Mouse (Mus musculus) MEL (cell line): Measurements from ENCODE around the gene Fbln2. TPM values are rescaled to one million over a fixed set of nuclear protein-coding genes. Genes with fewer than 3 reads are reported as not detected.

Experiments
- DNase-seq: peaks from one replicate; pipeline ENCODE4 v3.0.0; 2011; ENCODE audit warnings: low read depth, low spot score
- H3K27ac ChIP-seq: 2 replicates; pipeline ENCODE4 v1.5.1; 2012; ENCODE audit warnings: low read depth, mild to moderate bottlenecking, control low read depth, low read length, moderate library complexity; ENCODE audit not compliant: control insufficient read depth
- H3K27me3 ChIP-seq, 2 experiments: fragments of 150-350 bp in 1 of 2; sonication (generic) in 1 of 2; 2 replicates each; pipeline ENCODE4 v1.6.1; 2012; ENCODE audit warnings: low read length in 2 of 2, mild to moderate bottlenecking in 2 of 2, improper control_type of control experiment in 1 of 2, moderate library complexity in 1 of 2; ENCODE audit not compliant: insufficient read depth in 2 of 2, control insufficient read depth in 1 of 2
- H3K36me3 ChIP-seq, 2 experiments: 2 replicates each; pipeline ENCODE4 v1.6.1; 2012 to 2014; ENCODE audit warnings: low read length in 2 of 2, improper control_type of control experiment in 1 of 2, inconsistent platforms in 1 of 2, mild to moderate bottlenecking in 1 of 2; ENCODE audit not compliant: insufficient read depth in 2 of 2, control insufficient read depth in 1 of 2
- H3K4me1 ChIP-seq, 2 experiments: fragments of 150-350 bp in 1 of 2; sonication (generic) in 1 of 2; 2 replicates each; pipeline ENCODE4 v1.6.1; 2012; ENCODE audit warnings: low read length in 2 of 2, improper control_type of control experiment in 1 of 2, mild to moderate bottlenecking in 1 of 2; ENCODE audit not compliant: insufficient read depth in 2 of 2, control insufficient read depth in 1 of 2
- H3K4me3 ChIP-seq, 2 experiments: fragments of 150-350 bp in 1 of 2; sonication (generic) in 1 of 2; 2 replicates each; pipeline ENCODE4 v1.5.1; 2012; ENCODE audit warnings: low read depth in 2 of 2, low read length in 2 of 2, mild to moderate bottlenecking in 2 of 2, moderate library complexity in 2 of 2, control low read depth in 1 of 2, improper control_type of control experiment in 1 of 2; ENCODE audit not compliant: control insufficient read depth in 1 of 2, insufficient read depth in 1 of 2
- H3K79me2 ChIP-seq: 2 replicates; pipeline ENCODE4 v1.6.1; 2012; ENCODE audit warnings: mild to moderate bottlenecking, low read length, moderate library complexity; ENCODE audit not compliant: control insufficient read depth, poor library complexity, insufficient read depth
- H3K9ac ChIP-seq: 2 replicates; pipeline ENCODE4 v1.6.1; 2012; ENCODE audit warnings: low read depth, mild to moderate bottlenecking, control low read depth, low read length, moderate library complexity; ENCODE audit not compliant: control insufficient read depth, poor library complexity, severe bottlenecking
- H3K9me3 ChIP-seq: fragments of 150-350 bp; sonication (generic); replicated peaks from 2 replicates; pipeline ENCODE4 v1.6.1; 2012; ENCODE audit warnings: mild to moderate bottlenecking, low read length, improper control_type of control experiment, moderate library complexity; ENCODE audit not compliant: insufficient read depth
- BHLHE40 ChIP-seq: IDR thresholded peaks from 2 replicates; pipeline ENCODE4 v1.6.1; 2012; ENCODE audit warnings: low read depth, mild to moderate bottlenecking, inconsistent platforms, low read length, improper control_type of control experiment, borderline replicate concordance
- CHD1 ChIP-seq: IDR thresholded peaks from 2 replicates; pipeline ENCODE4 v1.6.1; 2012; ENCODE audit warnings: low read depth, mild to moderate bottlenecking, inconsistent platforms, low read length, improper control_type of control experiment
- CHD2 ChIP-seq: IDR thresholded peaks from 2 replicates; pipeline ENCODE4 v1.6.1; 2011; ENCODE audit warnings: low read length, improper control_type of control experiment
- ELF1 ChIP-seq: IDR thresholded peaks from 2 replicates; pipeline ENCODE4 v1.6.1; 2014; ENCODE audit warnings: low read depth, mild to moderate bottlenecking, inconsistent platforms, low read length, improper control_type of control experiment, moderate library complexity
- ETS1 ChIP-seq: IDR thresholded peaks from 2 replicates; pipeline ENCODE4 v1.6.1; 2012; ENCODE audit warnings: low read depth, mild to moderate bottlenecking, inconsistent platforms, low read length, improper control_type of control experiment, moderate library complexity
- GABPA ChIP-seq: IDR thresholded peaks from 2 replicates; pipeline ENCODE4 v1.6.1; 2012; ENCODE audit warnings: low read depth, mild to moderate bottlenecking, inconsistent platforms, low read length, improper control_type of control experiment, moderate library complexity
- HCFC1 ChIP-seq: IDR thresholded peaks from 2 replicates; pipeline ENCODE4 v1.6.1; 2012; ENCODE audit warnings: low read depth, mild to moderate bottlenecking, inconsistent platforms, low read length, improper control_type of control experiment, moderate library complexity
- JUND ChIP-seq: IDR thresholded peaks from 2 replicates; pipeline ENCODE4 v1.6.1; 2011; ENCODE audit warnings: low read depth, mild to moderate bottlenecking, improper control_type of control experiment, low read length
- MEF2A ChIP-seq: IDR thresholded peaks from 2 replicates; pipeline ENCODE4 v1.6.1; 2014; ENCODE audit warnings: low read depth, mild to moderate bottlenecking, inconsistent platforms, low read length, improper control_type of control experiment; ENCODE audit not compliant: poor library complexity, insufficient replicate concordance, severe bottlenecking; ENCODE audit errors: extremely low read depth
- MXI1 ChIP-seq: IDR thresholded peaks from 2 replicates; pipeline ENCODE4 v1.6.1; 2011; ENCODE audit warnings: mild to moderate bottlenecking, low read depth, low read length, improper control_type of control experiment
- NELFE ChIP-seq: IDR thresholded peaks from 2 replicates; pipeline ENCODE4 v1.6.1; 2011; ENCODE audit warnings: low read depth, low read length, improper control_type of control experiment
- NRF1 ChIP-seq: IDR thresholded peaks from 2 replicates; pipeline ENCODE4 v1.6.1; 2014; ENCODE audit warnings: low read depth, mild to moderate bottlenecking, inconsistent platforms, low read length, improper control_type of control experiment, moderate library complexity; ENCODE audit not compliant: poor library complexity, insufficient read depth, severe bottlenecking
- POLR2A ChIP-seq, 2 experiments: IDR thresholded peaks; 2 replicates each; pipeline ENCODE4 v1.6.1; 2011 to 2012; ENCODE audit warnings: low read length in 2 of 2, mild to moderate bottlenecking in 2 of 2, control low read depth in 1 of 2, improper control_type of control experiment in 1 of 2, low read depth in 1 of 2, moderate library complexity in 1 of 2; ENCODE audit not compliant: control insufficient read depth in 1 of 2, insufficient read depth in 1 of 2, poor library complexity in 1 of 2
- POLR2AphosphoS2 ChIP-seq: IDR thresholded peaks from 2 replicates; pipeline ENCODE4 v1.6.1; 2011; ENCODE audit warnings: low read length, improper control_type of control experiment
- POLR2AphosphoS5 ChIP-seq: IDR thresholded peaks from 2 replicates; pipeline ENCODE4 v1.6.1; 2012; ENCODE audit warnings: low read depth, borderline replicate concordance, mild to moderate bottlenecking, inconsistent platforms, low read length, moderate library complexity, mixed read lengths
- TCF12 ChIP-seq: IDR thresholded peaks from 2 replicates; pipeline ENCODE4 v1.6.1; 2014; ENCODE audit warnings: low read depth, mild to moderate bottlenecking, inconsistent platforms, low read length, improper control_type of control experiment, moderate library complexity
- UBTF ChIP-seq: IDR thresholded peaks from 2 replicates; pipeline ENCODE4 v1.6.1; 2012; ENCODE audit warnings: low read depth, mild to moderate bottlenecking, inconsistent platforms, low read length, improper control_type of control experiment, moderate library complexity, borderline replicate concordance; ENCODE audit not compliant: insufficient read depth
- ZMIZ1 ChIP-seq: IDR thresholded peaks from 2 replicates; pipeline ENCODE4 v1.6.1; 2012; ENCODE audit warnings: low read depth, mild to moderate bottlenecking, inconsistent platforms, low read length, improper control_type of control experiment, moderate library complexity
- ZNF384 ChIP-seq: IDR thresholded peaks from 2 replicates; pipeline ENCODE4 v1.6.1; 2012; ENCODE audit warnings: low read depth, mild to moderate bottlenecking, inconsistent platforms, low read length, improper control_type of control experiment
- polyA plus RNA-seq, 2 experiments: library from polyadenylated mRNA; stranded (reverse) in 1 of 2; unstranded in 1 of 2; fragments of >175 nt in 1 of 2; fragments of >200 nt in 1 of 2; gene quantifications; 2 replicates each; pipeline versions ENCODE4 v1.2.1 to v1.2.4; 2012; ENCODE audit warnings: low replicate concordance in 2 of 2, low read depth in 1 of 2; ENCODE audit not compliant: insufficient read length in 2 of 2, insufficient read depth in 1 of 2, missing spikeins in 1 of 2
- total RNA-seq: library from RNA; depleted of rRNA; stranded (reverse); fragments of 300-350 nt; gene quantifications from 2 replicates; pipeline ENCODE4 v1.2.3, GENCODE M21; 2012

The Fbln2 gene
- total and polyA plus RNA-seq, 3 experiments = 1.9 to 2.3 TPM; not detected in 1

- Histone ChIP-seq H3K79me2 (no peaks in the 10 kb centered on the region), H3K9ac (no peak overlapping the region), H3K4me3 (no peak overlapping the region), H3K36me3 (no peaks in the 10 kb centered on the region), H3K27ac (no peak overlapping the region), H3K9me3 (no peaks in the 10 kb centered on the region), H3K27me3 (peaks cover 0 to 6% of the 10 kb centered on the region in 2 experiments; a peak in 3 of 4 replicates), H3K4me1 (no peaks in the 10 kb centered on the region)
- DNase-seq = no peak
- no peak for TF ChIP-seq NRF1
- no peak for TF ChIP-seq UBTF
- TF ChIP-seq POLR2AphosphoS5 = no peak
- TF ChIP-seq CHD2 = no peak
- TF ChIP-seq JUND = no peak
- no peak for TF ChIP-seq POLR2AphosphoS2
These were observed 6.2 kb downstream of the Fbln2 start for GRCm38 (mm10) chr6:91218445-91218844.

- Histone ChIP-seq H3K4me3 (no peak overlapping the region), H3K4me1 (no peaks in the 10 kb centered on the region), H3K27me3 (peaks cover 0 to 6% of the 10 kb centered on the region in 2 experiments; a peak in 3 of 4 replicates), H3K9me3 (no peaks in the 10 kb centered on the region), H3K27ac (no peak overlapping the region), H3K9ac (no peak overlapping the region), H3K79me2 (no peaks in the 10 kb centered on the region), H3K36me3 (no peaks in the 10 kb centered on the region)
- no peak for TF ChIP-seq ZMIZ1
- no peak for DNase-seq
These were observed 6.6 kb downstream of the Fbln2 start for GRCm38 (mm10) chr6:91218871-91219270.

- no peak for DNase-seq
- peaks cover 0 to 5% of the 10 kb centered on the region in 2 experiments; a peak in 2 of 4 replicates for H3K27me3 ChIP-seq
- 0 out of 4 replicates have a peak, but pooled peaks cover 0 to under 1% of the 10 kb centered on the region in 2 experiments for H3K36me3 ChIP-seq
- no peak overlapping the region for H3K27ac ChIP-seq
- H3K9ac ChIP-seq = no peak overlapping the region
- H3K79me2 ChIP-seq = no peaks in the 10 kb centered on the region
- no peak for TF ChIP-seq ETS1
- no peak for TF ChIP-seq POLR2A (IDR thresholded peaks at IDR 0.05; ENCODE audit: control insufficient read depth in 1 of 2, insufficient read depth in 1 of 2, low read depth in 1 of 2, low read length in 2 of 2, poor library complexity in 1 of 2)
- no peak for TF ChIP-seq CHD1
- TF ChIP-seq CHD2 = no peak
- TF ChIP-seq MXI1 = no peak
- TF ChIP-seq GABPA = no peak
- TF ChIP-seq NELFE = no peak
- no peak for TF ChIP-seq UBTF
- TF ChIP-seq ELF1 = no peak
- no peak for TF ChIP-seq JUND
- no peak for TF ChIP-seq MEF2A
- no peak for TF ChIP-seq HCFC1
- no peak for TF ChIP-seq TCF12
- no peak for TF ChIP-seq POLR2AphosphoS2
- no peak for TF ChIP-seq POLR2AphosphoS5
- TF ChIP-seq BHLHE40 = no peak
- no peak for TF ChIP-seq ZNF384
- no peak overlapping the region for H3K4me3 ChIP-seq
- no peaks in the 10 kb centered on the region for H3K9me3 ChIP-seq
- H3K4me1 ChIP-seq = no peaks in the 10 kb centered on the region
These were observed 7.8 kb downstream of the Fbln2 start for GRCm38 (mm10) chr6:91220062-91220461.
